Mouse (Mus musculus) MEL (cell line): ENCODE data around the gene Aim2. TPM values are rescaled to one million over a fixed set of nuclear protein-coding genes. Genes with fewer than 3 reads are reported as not detected.

Source experiments
- DNase-seq: peaks from one replicate; pipeline ENCODE4 v3.0.0; 2011; ENCODE audit warnings: low read depth, low spot score
- H3K27ac ChIP-seq: 2 replicates; pipeline ENCODE4 v1.5.1; 2012; ENCODE audit warnings: low read depth, mild to moderate bottlenecking, control low read depth, low read length, moderate library complexity; ENCODE audit not compliant: control insufficient read depth
- H3K27me3 ChIP-seq, 2 experiments: fragments of 150-350 bp in 1 of 2; sonication (generic) in 1 of 2; 2 replicates each; pipeline ENCODE4 v1.6.1; 2012; ENCODE audit warnings: low read length in 2 of 2, mild to moderate bottlenecking in 2 of 2, improper control_type of control experiment in 1 of 2, moderate library complexity in 1 of 2; ENCODE audit not compliant: insufficient read depth in 2 of 2, control insufficient read depth in 1 of 2
- H3K36me3 ChIP-seq, 2 experiments: 2 replicates each; pipeline ENCODE4 v1.6.1; 2012 to 2014; ENCODE audit warnings: low read length in 2 of 2, improper control_type of control experiment in 1 of 2, inconsistent platforms in 1 of 2, mild to moderate bottlenecking in 1 of 2; ENCODE audit not compliant: insufficient read depth in 2 of 2, control insufficient read depth in 1 of 2
- H3K4me1 ChIP-seq, 2 experiments: fragments of 150-350 bp in 1 of 2; sonication (generic) in 1 of 2; 2 replicates each; pipeline ENCODE4 v1.6.1; 2012; ENCODE audit warnings: low read length in 2 of 2, improper control_type of control experiment in 1 of 2, mild to moderate bottlenecking in 1 of 2; ENCODE audit not compliant: insufficient read depth in 2 of 2, control insufficient read depth in 1 of 2
- H3K4me3 ChIP-seq, 2 experiments: fragments of 150-350 bp in 1 of 2; sonication (generic) in 1 of 2; 2 replicates each; pipeline ENCODE4 v1.5.1; 2012; ENCODE audit warnings: low read depth in 2 of 2, low read length in 2 of 2, mild to moderate bottlenecking in 2 of 2, moderate library complexity in 2 of 2, control low read depth in 1 of 2, improper control_type of control experiment in 1 of 2; ENCODE audit not compliant: control insufficient read depth in 1 of 2, insufficient read depth in 1 of 2
- H3K79me2 ChIP-seq: 2 replicates; pipeline ENCODE4 v1.6.1; 2012; ENCODE audit warnings: mild to moderate bottlenecking, low read length, moderate library complexity; ENCODE audit not compliant: control insufficient read depth, poor library complexity, insufficient read depth
- H3K9ac ChIP-seq: 2 replicates; pipeline ENCODE4 v1.6.1; 2012; ENCODE audit warnings: low read depth, mild to moderate bottlenecking, control low read depth, low read length, moderate library complexity; ENCODE audit not compliant: control insufficient read depth, poor library complexity, severe bottlenecking
- H3K9me3 ChIP-seq: fragments of 150-350 bp; sonication (generic); replicated peaks from 2 replicates; pipeline ENCODE4 v1.6.1; 2012; ENCODE audit warnings: mild to moderate bottlenecking, low read length, improper control_type of control experiment, moderate library complexity; ENCODE audit not compliant: insufficient read depth
- BHLHE40 ChIP-seq: IDR thresholded peaks from 2 replicates; pipeline ENCODE4 v1.6.1; 2012; ENCODE audit warnings: low read depth, mild to moderate bottlenecking, inconsistent platforms, low read length, improper control_type of control experiment, borderline replicate concordance
- CHD1 ChIP-seq: IDR thresholded peaks from 2 replicates; pipeline ENCODE4 v1.6.1; 2012; ENCODE audit warnings: low read depth, mild to moderate bottlenecking, inconsistent platforms, low read length, improper control_type of control experiment
- CHD2 ChIP-seq: IDR thresholded peaks from 2 replicates; pipeline ENCODE4 v1.6.1; 2011; ENCODE audit warnings: low read length, improper control_type of control experiment
- CTCF ChIP-seq, 3 experiments: IDR thresholded peaks in 2 of 3; conservative IDR thresholded peaks in 1 of 3; 2 replicates each; pipeline ENCODE4 v1.5.1; 2011 to 2012; ENCODE audit warnings: low read length in 3 of 3, low read depth in 2 of 3, mild to moderate bottlenecking in 2 of 3, improper control_type of control experiment in 1 of 3, inconsistent platforms in 1 of 3, mixed read lengths in 1 of 3, moderate library complexity in 1 of 3; ENCODE audit not compliant: control insufficient read depth in 1 of 3, insufficient read depth in 1 of 3, poor library complexity in 1 of 3, severe bottlenecking in 1 of 3
- E2F4 ChIP-seq: IDR thresholded peaks from 2 replicates; pipeline ENCODE4 v1.6.1; 2011; ENCODE audit warnings: low read depth, low read length, improper control_type of control experiment, borderline replicate concordance
- ELF1 ChIP-seq: IDR thresholded peaks from 2 replicates; pipeline ENCODE4 v1.6.1; 2014; ENCODE audit warnings: low read depth, mild to moderate bottlenecking, inconsistent platforms, low read length, improper control_type of control experiment, moderate library complexity
- EP300 ChIP-seq, 2 experiments: IDR thresholded peaks; 2 replicates each; pipeline ENCODE4 v1.6.1; 2011; ENCODE audit warnings: improper control_type of control experiment in 2 of 2, low read length in 2 of 2, low read depth in 1 of 2, mild to moderate bottlenecking in 1 of 2
- ETS1 ChIP-seq: IDR thresholded peaks from 2 replicates; pipeline ENCODE4 v1.6.1; 2012; ENCODE audit warnings: low read depth, mild to moderate bottlenecking, inconsistent platforms, low read length, improper control_type of control experiment, moderate library complexity
- GABPA ChIP-seq: IDR thresholded peaks from 2 replicates; pipeline ENCODE4 v1.6.1; 2012; ENCODE audit warnings: low read depth, mild to moderate bottlenecking, inconsistent platforms, low read length, improper control_type of control experiment, moderate library complexity
- GATA1 ChIP-seq: IDR thresholded peaks from 2 replicates; pipeline ENCODE4 v1.6.1; 2011; ENCODE audit warnings: low read depth, low read length, improper control_type of control experiment
- HCFC1 ChIP-seq: IDR thresholded peaks from 2 replicates; pipeline ENCODE4 v1.6.1; 2012; ENCODE audit warnings: low read depth, mild to moderate bottlenecking, inconsistent platforms, low read length, improper control_type of control experiment, moderate library complexity
- KAT2A ChIP-seq: conservative IDR thresholded peaks from 2 replicates; pipeline ENCODE4 v1.6.1; 2012; ENCODE audit warnings: low read depth, low read length, improper control_type of control experiment, inconsistent platforms
- MAFK ChIP-seq: IDR thresholded peaks from 2 replicates; pipeline ENCODE4 v1.6.1; 2011; ENCODE audit warnings: low read depth, mild to moderate bottlenecking, low read length, improper control_type of control experiment, borderline replicate concordance
- MAX ChIP-seq: IDR thresholded peaks from 2 replicates; pipeline ENCODE4 v1.6.1; 2011; ENCODE audit warnings: low read length, improper control_type of control experiment
- MAZ ChIP-seq: IDR thresholded peaks from 2 replicates; pipeline ENCODE4 v1.6.1; 2012; ENCODE audit warnings: low read depth, mild to moderate bottlenecking, inconsistent platforms, low read length, improper control_type of control experiment
- MEF2A ChIP-seq: IDR thresholded peaks from 2 replicates; pipeline ENCODE4 v1.6.1; 2014; ENCODE audit warnings: low read depth, mild to moderate bottlenecking, inconsistent platforms, low read length, improper control_type of control experiment; ENCODE audit not compliant: poor library complexity, insufficient replicate concordance, severe bottlenecking; ENCODE audit errors: extremely low read depth
- MXI1 ChIP-seq: IDR thresholded peaks from 2 replicates; pipeline ENCODE4 v1.6.1; 2011; ENCODE audit warnings: mild to moderate bottlenecking, low read depth, low read length, improper control_type of control experiment
- MYB ChIP-seq: IDR thresholded peaks from 2 replicates; pipeline ENCODE4 v1.6.1; 2011; ENCODE audit warnings: mild to moderate bottlenecking, low read depth, low read length, improper control_type of control experiment
- MYC ChIP-seq: IDR thresholded peaks from 2 replicates; pipeline ENCODE4 v1.6.1; 2011; ENCODE audit warnings: low read depth, mild to moderate bottlenecking, low read length, improper control_type of control experiment, moderate library complexity
- NELFE ChIP-seq: IDR thresholded peaks from 2 replicates; pipeline ENCODE4 v1.6.1; 2011; ENCODE audit warnings: low read depth, low read length, improper control_type of control experiment
- NRF1 ChIP-seq: IDR thresholded peaks from 2 replicates; pipeline ENCODE4 v1.6.1; 2014; ENCODE audit warnings: low read depth, mild to moderate bottlenecking, inconsistent platforms, low read length, improper control_type of control experiment, moderate library complexity; ENCODE audit not compliant: poor library complexity, insufficient read depth, severe bottlenecking
- POLR2A ChIP-seq, 2 experiments: IDR thresholded peaks; 2 replicates each; pipeline ENCODE4 v1.6.1; 2011 to 2012; ENCODE audit warnings: low read length in 2 of 2, mild to moderate bottlenecking in 2 of 2, control low read depth in 1 of 2, improper control_type of control experiment in 1 of 2, low read depth in 1 of 2, moderate library complexity in 1 of 2; ENCODE audit not compliant: control insufficient read depth in 1 of 2, insufficient read depth in 1 of 2, poor library complexity in 1 of 2
- POLR2AphosphoS2 ChIP-seq: IDR thresholded peaks from 2 replicates; pipeline ENCODE4 v1.6.1; 2011; ENCODE audit warnings: low read length, improper control_type of control experiment
- POLR2AphosphoS5 ChIP-seq: IDR thresholded peaks from 2 replicates; pipeline ENCODE4 v1.6.1; 2012; ENCODE audit warnings: low read depth, borderline replicate concordance, mild to moderate bottlenecking, inconsistent platforms, low read length, moderate library complexity, mixed read lengths
- RCOR1 ChIP-seq: IDR thresholded peaks from 2 replicates; pipeline ENCODE4 v1.6.1; 2012; ENCODE audit warnings: low read depth, mild to moderate bottlenecking, inconsistent platforms, low read length, improper control_type of control experiment
- SIN3A ChIP-seq: IDR thresholded peaks from 2 replicates; pipeline ENCODE4 v1.6.1; 2012; ENCODE audit warnings: low read length, improper control_type of control experiment, inconsistent platforms
- SMC3 ChIP-seq: IDR thresholded peaks from 2 replicates; pipeline ENCODE4 v1.6.1; 2011; ENCODE audit warnings: low read depth, low read length, improper control_type of control experiment
- TAL1 ChIP-seq: IDR thresholded peaks from 2 replicates; pipeline ENCODE4 v1.6.1; 2012; ENCODE audit warnings: mild to moderate bottlenecking, inconsistent platforms, low read length, moderate library complexity, mixed read lengths
- TBP ChIP-seq: IDR thresholded peaks from 2 replicates; pipeline ENCODE4 v1.8.0; 2011; ENCODE audit warnings: low read depth, low read length, improper control_type of control experiment
- TCF12 ChIP-seq: IDR thresholded peaks from 2 replicates; pipeline ENCODE4 v1.6.1; 2014; ENCODE audit warnings: low read depth, mild to moderate bottlenecking, inconsistent platforms, low read length, improper control_type of control experiment, moderate library complexity
- UBTF ChIP-seq: IDR thresholded peaks from 2 replicates; pipeline ENCODE4 v1.6.1; 2012; ENCODE audit warnings: low read depth, mild to moderate bottlenecking, inconsistent platforms, low read length, improper control_type of control experiment, moderate library complexity, borderline replicate concordance; ENCODE audit not compliant: insufficient read depth
- USF1 ChIP-seq: IDR thresholded peaks from 2 replicates; pipeline ENCODE4 v1.6.1; 2014; ENCODE audit warnings: low read depth, mild to moderate bottlenecking, inconsistent platforms, low read length, improper control_type of control experiment, moderate library complexity
- USF2 ChIP-seq, 2 experiments: IDR thresholded peaks; 2 replicates each; pipeline ENCODE4 v1.6.1; 2011 to 2012; ENCODE audit warnings: improper control_type of control experiment in 2 of 2, low read length in 2 of 2, borderline replicate concordance in 1 of 2, inconsistent platforms in 1 of 2, low read depth in 1 of 2, mild to moderate bottlenecking in 1 of 2; ENCODE audit not compliant: insufficient read depth in 1 of 2
- ZC3H11A ChIP-seq: IDR thresholded peaks from 2 replicates; pipeline ENCODE4 v1.6.1; 2012; ENCODE audit warnings: low read depth, mild to moderate bottlenecking, inconsistent platforms, low read length, improper control_type of control experiment
- ZMIZ1 ChIP-seq: IDR thresholded peaks from 2 replicates; pipeline ENCODE4 v1.6.1; 2012; ENCODE audit warnings: low read depth, mild to moderate bottlenecking, inconsistent platforms, low read length, improper control_type of control experiment, moderate library complexity
- ZNF384 ChIP-seq: IDR thresholded peaks from 2 replicates; pipeline ENCODE4 v1.6.1; 2012; ENCODE audit warnings: low read depth, mild to moderate bottlenecking, inconsistent platforms, low read length, improper control_type of control experiment
- polyA plus RNA-seq, 2 experiments: library from polyadenylated mRNA; stranded (reverse) in 1 of 2; unstranded in 1 of 2; fragments of >175 nt in 1 of 2; fragments of >200 nt in 1 of 2; gene quantifications; 2 replicates each; pipeline versions ENCODE4 v1.2.1 to v1.2.4; 2012; ENCODE audit warnings: low replicate concordance in 2 of 2, low read depth in 1 of 2; ENCODE audit not compliant: insufficient read length in 2 of 2, insufficient read depth in 1 of 2, missing spikeins in 1 of 2
- total RNA-seq: library from RNA; depleted of rRNA; stranded (reverse); fragments of 300-350 nt; gene quantifications from 2 replicates; pipeline ENCODE4 v1.2.3, GENCODE M21; 2012

The Aim2 gene
- total and polyA plus RNA-seq, 3 experiments: 2.3 to 9.1 TPM; not detected in 1

- Histone ChIP-seq H3K4me3 (no peak overlapping the region), H3K79me2 (no peaks in the 10 kb centered on the region), H3K9me3 (no peaks in the 10 kb centered on the region), H3K4me1 (peaks cover 44 to 57% of the 10 kb centered on the region in 2 experiments), H3K27me3 (no peaks in the 10 kb centered on the region), H3K9ac (peak overlapping the region; percentile 14; the same call in 1 of the 2 replicates), H3K36me3 (peaks cover 0 to 69% of the 10 kb centered on the region in 2 experiments; a peak in 2 of 4 replicates), H3K27ac (peak overlapping the region; percentile 95)
- peak; percentile 72 for DNase-seq
- TF ChIP-seq ZMIZ1 (0 out of 2 replicates have a peak, but pooled peaks have one; percentile 8), TCF12 (peak; percentile 94), POLR2AphosphoS5 (no peak), ZC3H11A (no peak), POLR2AphosphoS2 (peak; percentile 31; the same call in 1 of the 2 replicates), CHD2 (no peak), UBTF (no peak), BHLHE40 (peak; percentile 44; the same call in 1 of the 2 replicates), E2F4 (no peak), MEF2A (peak; percentile 55; the same call in 1 of the 2 replicates), MAX (no peak), KAT2A (no peak), TBP (no peak), ETS1 (peak; percentile 96), MYC (no peak), MYB (no peak), HCFC1 (0 out of 2 replicates have a peak, but pooled peaks have one; percentile 13), NRF1 (no peak), ZNF384 (peak; percentile 21; the same call in 1 of the 2 replicates), RCOR1 (peak; percentile 74), SMC3 (no peak), MAZ (0 out of 2 replicates have a peak, but pooled peaks have one; percentile 34), GABPA (peak; percentile 60), SIN3A (peak; percentile 80), MXI1 (peak; percentile 30; the same call in 1 of the 2 replicates), GATA1 (peak; percentile 97), CHD1 (no peak), NELFE (no peak), MAFK (peak; percentile 55; the same call in 1 of the 2 replicates), EP300 (IDR thresholded peaks at IDR 0.05; ENCODE audit: low read depth in 1 of 2, low read length in 2 of 2) (peak; percentile 93 to 95), USF1 (peak; percentile 58), POLR2A (IDR thresholded peaks at IDR 0.05; ENCODE audit: control insufficient read depth in 1 of 2, insufficient read depth in 1 of 2, low read depth in 1 of 2, low read length in 2 of 2, poor library complexity in 1 of 2) (no peak), ELF1 (0 out of 2 replicates have a peak, but pooled peaks have one; percentile 26), TAL1 (no peak), USF2 (IDR thresholded peaks at IDR 0.05; ENCODE audit: borderline replicate concordance in 1 of 2, insufficient read depth in 1 of 2, low read depth in 1 of 2, low read length in 2 of 2) (no peak), CTCF (IDR thresholded peaks at IDR 0.05 in 2 of 3, conservative IDR thresholded peaks at IDR 0.05 in 1 of 3; ENCODE audit: control insufficient read depth in 1 of 3, insufficient read depth in 1 of 3, low read depth in 2 of 3, low read length in 3 of 3, poor library complexity in 1 of 3, severe bottlenecking in 1 of 3) (no peak)
These were observed 32.7 kb upstream of the Aim2 start for GRCm38 (mm10) chr1:173317925-173318477.
